ENCODE assay signal across 24 mouse cellular contexts in genomic region chr9:123099631-123100455, GRCm38 (mm10). TPM values are rescaled to one million over a fixed set of nuclear protein-coding genes. Genes with fewer than 3 reads are reported as not detected.
DNase-seq lines count a peak whose midpoint lies in the region; ATAC-seq and TF ChIP-seq lines count a peak whose summit lies in the region.
"Had no signal": no experiment of that assay in that cellular context is flagged by ENCODE, and none has a peak within 500 bp of the region (broad histone marks: within the 10 kb centered on the region; RNA-seq: fewer than 3 reads in every experiment).

No protein-coding gene starts in this region.

- no peak overlapping the region for H3K27ac ChIP-seq in MEL (ENCODE audit: control insufficient read depth, low read depth, low read length)
- H3K27ac ChIP-seq in liver, embryonic 13.5 days, result no peak overlapping the region
- H3K27ac ChIP-seq in liver, postnatal 0 days (ENCODE audit: low read depth), result no peak overlapping the region
- H3K27ac ChIP-seq in layer of hippocampus, adult 2 months, result no peak overlapping the region
- H3K27ac ChIP-seq: embryonic facial prominence, embryonic 12.5 days; forebrain, embryonic 13.5 days; heart, embryonic 15.5 days; hindbrain, embryonic 13.5 days; hindbrain, postnatal 0 days had no signal

- no peak for TF ChIP-seq RAD21 in MEL (IDR thresholded peaks at IDR 0.05; ENCODE audit: low read depth, low read length)

- H3K27me3 ChIP-seq in MEL (ENCODE audit: control insufficient read depth in 1 of 2, insufficient read depth in 2 of 2, low read length in 2 of 2), result no peaks in the 10 kb centered on the region
- H3K27me3 ChIP-seq in liver, embryonic 13.5 days, result no peaks in the 10 kb centered on the region
- no peaks in the 10 kb centered on the region for H3K27me3 ChIP-seq in liver, postnatal 0 days (ENCODE audit: insufficient read depth, low read length)
- H3K27me3 ChIP-seq: embryonic facial prominence, embryonic 12.5 days; forebrain, embryonic 13.5 days; heart, embryonic 15.5 days; hindbrain, embryonic 13.5 days had no signal

- TF ChIP-seq EP300 in MEL (IDR thresholded peaks at IDR 0.05; ENCODE audit: low read depth in 1 of 2, low read length in 2 of 2), result no peak
- TF ChIP-seq EP300 in liver, postnatal 0 days (IDR thresholded peaks at IDR 0.05; ENCODE audit: low read depth), result no peak

- DNase-seq in heart, adult 11 months, result peak; percentile 78
- no peak for DNase-seq in heart, adult 8-10 months (ENCODE audit: low spot score)
- peak; percentile 11 for DNase-seq in MEL (ENCODE audit: low read depth, low spot score)
- no peak for DNase-seq in liver, embryonic 13.5 days
- DNase-seq in liver, postnatal 0 days, result no peak
- DNase-seq in gastrocnemius, adult 18-20 months (ENCODE audit: low spot score), result no peak
- no peak for DNase-seq in adrenal gland, postnatal 36 days
- no peak for DNase-seq in layer of hippocampus, adult 2 months (ENCODE audit: low spot score in 2 of 2)
- DNase-seq: adrenal gland, adult 2 months; adrenal gland, postnatal 25 days; cerebellum, adult 11 months; cerebellum, adult 8-10 months; cerebellum, postnatal 14 days; forebrain, postnatal 0 days; gastrocnemius, postnatal 36 days; heart, adult 18-20 months; heart, postnatal 14 days had no signal

- peaks cover 8% of the 10 kb centered on the region; the same call in 1 of the 2 replicates for H3K79me2 ChIP-seq in MEL (ENCODE audit: control insufficient read depth, insufficient read depth, low read length, poor library complexity)

- no peak overlapping the region for H3K4me3 ChIP-seq in MEL (ENCODE audit: control insufficient read depth in 1 of 2, insufficient read depth in 1 of 2, low read depth in 2 of 2, low read length in 2 of 2)
- H3K4me3 ChIP-seq in liver, embryonic 13.5 days (replicated peaks), result no peak overlapping the region
- H3K4me3 ChIP-seq in liver, postnatal 0 days (ENCODE audit: low read depth, low read length), result no peak overlapping the region
- H3K4me3 ChIP-seq in layer of hippocampus, adult 2 months, result no peak overlapping the region
- H3K4me3 ChIP-seq: embryonic facial prominence, embryonic 12.5 days; forebrain, embryonic 13.5 days; heart, embryonic 15.5 days; hindbrain, embryonic 13.5 days had no signal

- no peak for TF ChIP-seq POLR2A in MEL (IDR thresholded peaks at IDR 0.05; ENCODE audit: control insufficient read depth in 1 of 2, insufficient read depth in 1 of 2, low read depth in 1 of 2, low read length in 2 of 2, poor library complexity in 1 of 2)

- H3K9ac ChIP-seq in MEL (ENCODE audit: control insufficient read depth, low read depth, low read length, poor library complexity, severe bottlenecking), result no peak overlapping the region
- no peak overlapping the region for H3K9ac ChIP-seq in liver, embryonic 13.5 days
- H3K9ac ChIP-seq in liver, postnatal 0 days (replicated peaks), result no peak overlapping the region
- H3K9ac ChIP-seq: embryonic facial prominence, embryonic 12.5 days; forebrain, embryonic 13.5 days; forebrain, postnatal 0 days; heart, embryonic 15.5 days; hindbrain, embryonic 13.5 days had no signal

- no peak for TF ChIP-seq CTCF in MEL (IDR thresholded peaks at IDR 0.05 in 2 of 3, conservative IDR thresholded peaks at IDR 0.05 in 1 of 3; ENCODE audit: control insufficient read depth in 1 of 3, insufficient read depth in 1 of 3, low read depth in 2 of 3, low read length in 3 of 3, poor library complexity in 1 of 3, severe bottlenecking in 1 of 3)
- no peak for TF ChIP-seq CTCF in liver, postnatal 0 days (IDR thresholded peaks at IDR 0.05; ENCODE audit: low read depth)
- no peak for TF ChIP-seq CTCF in layer of hippocampus, adult 2 months (conservative IDR thresholded peaks at IDR 0.05)

- peaks cover 0 to 21% of the 10 kb centered on the region in 2 experiments; a peak in 2 of 4 replicates for H3K36me3 ChIP-seq in MEL (ENCODE audit: control insufficient read depth in 1 of 2, insufficient read depth in 2 of 2, low read length in 2 of 2)
- H3K36me3 ChIP-seq in liver, embryonic 13.5 days, result peaks cover 71% of the 10 kb centered on the region
- peaks cover 55% of the 10 kb centered on the region for H3K36me3 ChIP-seq in liver, postnatal 0 days (replicated peaks; ENCODE audit: insufficient read depth, low read length)

- no peaks in the 10 kb centered on the region for H3K9me3 ChIP-seq in MEL (replicated peaks; ENCODE audit: insufficient read depth, low read length)
- H3K9me3 ChIP-seq in liver, embryonic 13.5 days (replicated peaks), result no peaks in the 10 kb centered on the region
- no peaks in the 10 kb centered on the region for H3K9me3 ChIP-seq in liver, postnatal 0 days (ENCODE audit: low read length)
- H3K9me3 ChIP-seq: embryonic facial prominence, embryonic 12.5 days; forebrain, embryonic 13.5 days; heart, embryonic 15.5 days; hindbrain, embryonic 13.5 days had no signal

- no peaks in the 10 kb centered on the region for H3K4me1 ChIP-seq in MEL (ENCODE audit: control insufficient read depth in 1 of 2, insufficient read depth in 2 of 2, low read length in 2 of 2)
- peaks cover 9% of the 10 kb centered on the region for H3K4me1 ChIP-seq in liver, embryonic 13.5 days (replicated peaks)
- H3K4me1 ChIP-seq in liver, postnatal 0 days (ENCODE audit: insufficient read depth), result no peaks in the 10 kb centered on the region; the same call in 1 of the 2 replicates
- H3K4me1 ChIP-seq: embryonic facial prominence, embryonic 12.5 days; forebrain, embryonic 13.5 days; heart, embryonic 15.5 days; hindbrain, embryonic 13.5 days had no signal

- 77% methylated on average over 16 of the region's 16 CpGs for WGBS in liver, embryonic 13.5 days (ENCODE audit: insufficient replicate concordance)
- WGBS in liver, postnatal 0 days (ENCODE audit: insufficient replicate concordance), result 84% methylated on average over 16 of the region's 16 CpGs

- peak; percentile 80 for ATAC-seq in liver, embryonic 13.5 days (ENCODE audit: low read depth)
- peak; percentile 63 for ATAC-seq in liver, postnatal 0 days
- ATAC-seq: forebrain, embryonic 13.5 days; forebrain, postnatal 0 days; hindbrain, postnatal 0 days had no signal

- no peak overlapping the region for H3K4me2 ChIP-seq in liver, embryonic 13.5 days
- no peak overlapping the region for H3K4me2 ChIP-seq in liver, postnatal 0 days (ENCODE audit: low read depth, low read length)
- H3K4me2 ChIP-seq: embryonic facial prominence, embryonic 12.5 days; forebrain, embryonic 13.5 days; heart, embryonic 11.5 days; heart, embryonic 15.5 days; hindbrain, embryonic 13.5 days had no signal

TF ChIP-seq in MEL, 35 proteins besides CTCF, POLR2A, EP300 and RAD21:
- TF ChIP-seq MAZ (IDR thresholded peaks at IDR 0.05; ENCODE audit: low read depth, low read length) (no peak), TAL1 (IDR thresholded peaks at IDR 0.05; ENCODE audit: low read length) (peak; percentile 13; the same call in 1 of the 2 replicates)

RNA-seq across cellular contexts. Expression of gene Zdhhc3, which starts 13.2 kb away (rescaled TPM):
- 10 to 100 TPM; 39.8 to 46.0 (median 43.6) TPM for total RNA-seq in heart, adult 8-10 months (2022)
- 51.7 and 51.8 TPM in 2 replicates for total RNA-seq in MEL (2012; rRNA removed)
- 10 to 100 TPM; 92.0 to 98.1 TPM for polyA plus RNA-seq in MEL (2012; ENCODE audit: insufficient read depth in 1 of 2, insufficient read length in 2 of 2, low read depth in 1 of 2, low replicate concordance in 2 of 2, missing spikeins in 1 of 2)
- 37.9 and 43.3 TPM in 2 replicates for polyA plus RNA-seq in liver, embryonic 13.5 days (2015; fragmentation: Nextera tagmentation; extraction: Ambion mirVana)
- polyA plus RNA-seq in liver, postnatal 0 days (2015; fragmentation: Nextera tagmentation; extraction: Ambion mirVana), result 17.8 and 19.1 TPM in 2 replicates
- total RNA-seq in gastrocnemius, adult 18-20 months (2021), result 10 to 100 TPM; 59.7 to 66.6 TPM
- total RNA-seq in adrenal gland, postnatal 36 days (2021), result 10 to 100 TPM; 64.2 to 80.4 TPM
- total RNA-seq in layer of hippocampus, adult 2 months (2021), result 10 to 100 TPM; 57.5 to 61.9 TPM

RNA-seq across cellular contexts. Expression of gene Exosc7, which starts 13.2 kb away (rescaled TPM):
- 10 to 100 TPM; 25.0 to 27.2 (median 27.0) TPM for total RNA-seq in heart, adult 8-10 months (2022)
- 181 and 196 TPM in 2 replicates for total RNA-seq in MEL (2012; rRNA removed)
- 100 to 1,000 TPM in 1 of 2 experiments, not detected in 1; 162 TPM for polyA plus RNA-seq in MEL (2012; ENCODE audit: insufficient read depth in 1 of 2, insufficient read length in 2 of 2, low read depth in 1 of 2, low replicate concordance in 2 of 2, missing spikeins in 1 of 2)
- polyA plus RNA-seq in liver, embryonic 13.5 days (2015; fragmentation: Nextera tagmentation; extraction: Ambion mirVana), result 109 and 118 TPM in 2 replicates
- polyA plus RNA-seq in liver, postnatal 0 days (2015; fragmentation: Nextera tagmentation; extraction: Ambion mirVana), result 48.8 and 52.1 TPM in 2 replicates
- 10 to 100 TPM; 18.7 to 20.3 TPM for total RNA-seq in gastrocnemius, adult 18-20 months (2021)
- 10 to 100 TPM; 33.2 to 41.3 TPM for total RNA-seq in adrenal gland, postnatal 36 days (2021)
- 10 to 100 TPM; 40.1 to 40.9 TPM for total RNA-seq in layer of hippocampus, adult 2 months (2021)

RNA-seq across cellular contexts. Expression of gene Clec3b, which starts 50.9 kb away (rescaled TPM):
- 10 to 100 TPM; 37.7 to 48.5 (median 38.6) TPM for total RNA-seq in heart, adult 8-10 months (2022)
- total RNA-seq in MEL (2012; rRNA removed), result not detected in 2 replicates
- polyA plus RNA-seq in MEL (2012; ENCODE audit: insufficient read depth in 1 of 2, insufficient read length in 2 of 2, low read depth in 1 of 2, low replicate concordance in 2 of 2, missing spikeins in 1 of 2), result under 1 TPM in 1 of 2 experiments, not detected in 1; 0.24 TPM
- 0.10 TPM in 1 of 2 replicates, not detected in the other for polyA plus RNA-seq in liver, embryonic 13.5 days (2015; fragmentation: Nextera tagmentation; extraction: Ambion mirVana)
- polyA plus RNA-seq in liver, postnatal 0 days (2015; fragmentation: Nextera tagmentation; extraction: Ambion mirVana), result 0.28 TPM in 1 of 2 replicates, not detected in the other
- 10 to 100 TPM; 39.9 to 42.7 TPM for total RNA-seq in gastrocnemius, adult 18-20 months (2021)
- total RNA-seq in adrenal gland, postnatal 36 days (2021), result 10 to 100 TPM; 30.4 to 58.6 TPM
- 1 to 10 TPM; 2.2 to 4.3 TPM for total RNA-seq in layer of hippocampus, adult 2 months (2021)
- total RNA-seq: hematopoietic stem cell, adult 5-6 weeks had no signal
- polyA plus RNA-seq: heart, embryonic 11.5 days had no signal

Comparison
In these comparisons a context has a peak if more than half of its experiments do, and no peak if none do; other contexts are left out.
1. DNase-seq: peak in heart, adult 11 months (single experiment) and MEL (single experiment); none in heart, adult 8-10 months (single experiment), liver, embryonic 13.5 days (single experiment), liver, postnatal 0 days (single experiment), gastrocnemius, adult 18-20 months (single experiment), adrenal gland, postnatal 36 days (0 of 2) and layer of hippocampus, adult 2 months (0 of 2).
2. RNA of gene Clec3b, which starts 50.9 kb away (total RNA-seq): 30.4 to 58.6 TPM in adrenal gland, postnatal 36 days, 39.9 to 42.7 TPM in gastrocnemius, adult 18-20 months and 37.7 to 48.5 TPM in heart, adult 8-10 months; 2.2 to 4.3 TPM in layer of hippocampus, adult 2 months and not detected in MEL; every median in the first group is over 4 times any median in the second.